Comparison of ENCODE assay signal across 8 mouse cellular contexts in genomic region chr3:151837749-151838148, GRCm38 (mm10). TPM values are rescaled to one million over a fixed set of nuclear protein-coding genes. Genes with fewer than 3 reads are reported as not detected.
A peak's percentile ranks its signal among the peaks of the same experiment; 100 is the strongest.
DNase-seq lines count a peak whose midpoint lies in the region; ATAC-seq lines count a peak whose summit lies in the region.

No protein-coding gene starts in this region.

- H3K4me2 ChIP-seq in heart, embryonic 15.5 days, result peak overlapping the region; percentile 95
- peak overlapping the region; percentile 80 for H3K4me2 ChIP-seq in embryonic facial prominence, embryonic 13.5 days
- peak overlapping the region; percentile 94 for H3K4me2 ChIP-seq in intestine, embryonic 14.5 days (ENCODE audit: low read length)
- H3K4me2 ChIP-seq in midbrain, embryonic 16.5 days (ENCODE audit: low read length), result peak overlapping the region; percentile 72

- H3K9ac ChIP-seq in heart, embryonic 15.5 days, result no peak overlapping the region
- H3K9ac ChIP-seq in embryonic facial prominence, embryonic 13.5 days, result peak overlapping the region; percentile 75
- H3K9ac ChIP-seq in intestine, embryonic 14.5 days (ENCODE audit: low read length), result peak overlapping the region; percentile 50; the same call in 1 of the 2 replicates
- no peak overlapping the region; the same call in 1 of the 2 replicates for H3K9ac ChIP-seq in midbrain, embryonic 16.5 days (ENCODE audit: low read depth, low read length)

- no peaks in the 10 kb centered on the region for H3K9me3 ChIP-seq in heart, embryonic 15.5 days (replicated peaks)
- H3K9me3 ChIP-seq in embryonic facial prominence, embryonic 13.5 days, result no peaks in the 10 kb centered on the region
- no peaks in the 10 kb centered on the region for H3K9me3 ChIP-seq in intestine, embryonic 14.5 days (ENCODE audit: control insufficient read depth, low read length)
- H3K9me3 ChIP-seq in midbrain, embryonic 16.5 days (replicated peaks; ENCODE audit: control insufficient read depth, low read length, poor library complexity, severe bottlenecking), result no peaks in the 10 kb centered on the region

- no peak for DNase-seq in heart, adult 18-20 months
- DNase-seq in intestine, embryonic 14.5 days (ENCODE audit: low spot score), result no peak
- DNase-seq in cerebellum, adult 18-20 months, result no peak
- no peak for DNase-seq in thymus, postnatal 4 days
- no peak for DNase-seq in ovary, postnatal 14 days (ENCODE audit: low spot score)

- 59% methylated on average over 9 of the region's 9 CpGs for WGBS in heart, embryonic 15.5 days
- WGBS in embryonic facial prominence, embryonic 13.5 days, result 37% methylated on average over 9 of the region's 9 CpGs
- WGBS in intestine, embryonic 14.5 days, result 54% methylated on average over 9 of the region's 9 CpGs
- WGBS in midbrain, embryonic 16.5 days, result 37% methylated on average over 9 of the region's 9 CpGs

- no peaks in the 10 kb centered on the region for H3K36me3 ChIP-seq in heart, embryonic 15.5 days
- H3K36me3 ChIP-seq in embryonic facial prominence, embryonic 13.5 days, result no peaks in the 10 kb centered on the region
- H3K36me3 ChIP-seq in intestine, embryonic 14.5 days (ENCODE audit: control insufficient read depth, insufficient read depth, low read length), result no peaks in the 10 kb centered on the region
- no peaks in the 10 kb centered on the region for H3K36me3 ChIP-seq in midbrain, embryonic 16.5 days (ENCODE audit: control insufficient read depth, insufficient read depth, low read length)

- peaks cover 8% of the 10 kb centered on the region; the same call in 1 of the 2 replicates for H3K27me3 ChIP-seq in heart, embryonic 15.5 days
- peaks cover 29% of the 10 kb centered on the region for H3K27me3 ChIP-seq in embryonic facial prominence, embryonic 13.5 days
- peaks cover 10% of the 10 kb centered on the region; the same call in 1 of the 2 replicates for H3K27me3 ChIP-seq in intestine, embryonic 14.5 days (replicated peaks; ENCODE audit: control insufficient read depth, insufficient read depth, low read length)
- no peaks in the 10 kb centered on the region for H3K27me3 ChIP-seq in midbrain, embryonic 16.5 days (ENCODE audit: control insufficient read depth, insufficient read depth, low read depth, low read length)

- H3K27ac ChIP-seq in heart, embryonic 15.5 days, result no peak overlapping the region
- peak overlapping the region; percentile 55; the same call in 1 of the 2 replicates for H3K27ac ChIP-seq in embryonic facial prominence, embryonic 13.5 days
- no peak overlapping the region for H3K27ac ChIP-seq in intestine, embryonic 14.5 days (ENCODE audit: low read depth)
- H3K27ac ChIP-seq in midbrain, embryonic 16.5 days (ENCODE audit: low read length), result no peak overlapping the region

- H3K4me1 ChIP-seq in heart, embryonic 15.5 days (replicated peaks), result peaks cover 8% of the 10 kb centered on the region; the same call in 1 of the 2 replicates
- peaks cover 17% of the 10 kb centered on the region for H3K4me1 ChIP-seq in embryonic facial prominence, embryonic 13.5 days
- peaks cover 8% of the 10 kb centered on the region; the same call in 1 of the 2 replicates for H3K4me1 ChIP-seq in intestine, embryonic 14.5 days (replicated peaks; ENCODE audit: control insufficient read depth, insufficient read depth, low read length)
- no peaks in the 10 kb centered on the region; the same call in 1 of the 2 replicates for H3K4me1 ChIP-seq in midbrain, embryonic 16.5 days (ENCODE audit: control insufficient read depth, insufficient read depth, low read length)

- peak overlapping the region; percentile 60 for H3K4me3 ChIP-seq in heart, embryonic 15.5 days
- peak overlapping the region; percentile 54 for H3K4me3 ChIP-seq in embryonic facial prominence, embryonic 13.5 days
- H3K4me3 ChIP-seq in intestine, embryonic 14.5 days (ENCODE audit: low read depth, low read length), result peak overlapping the region; percentile 33
- peak overlapping the region; percentile 50 for H3K4me3 ChIP-seq in midbrain, embryonic 16.5 days (ENCODE audit: low read depth, low read length)

- no peak for ATAC-seq in heart, embryonic 15.5 days (replicated peaks; ENCODE audit: insufficient number of reproducible peaks, insufficient read depth, low FRiP score, low read depth)
- no peak for ATAC-seq in embryonic facial prominence, embryonic 13.5 days (ENCODE audit: insufficient number of reproducible peaks, insufficient read depth, low FRiP score, low TSS enrichment, low read depth)
- ATAC-seq in intestine, embryonic 14.5 days (replicated peaks; ENCODE audit: low FRiP score, low TSS enrichment, low read depth), result no peak
- ATAC-seq in midbrain, embryonic 16.5 days, result peak; percentile 8; the same call in 1 of the 2 replicates

RNA-seq across cellular contexts. Expression of gene Ptgfr, which starts 0.3 kb away (rescaled TPM):
- polyA plus RNA-seq in heart, embryonic 15.5 days (2015; fragmentation: Nextera tagmentation; extraction: Ambion mirVana), result 1.2 and 1.3 TPM in 2 replicates
- 1 to 10 TPM; 3.7 to 4.2 TPM for total RNA-seq in heart, adult 18-20 months (2021)
- polyA plus RNA-seq in embryonic facial prominence, embryonic 13.5 days (2015; fragmentation: Nextera tagmentation; extraction: Ambion mirVana), result 11.0 and 12.9 TPM in 2 replicates
- 0.42 and 0.89 TPM in 2 replicates for polyA plus RNA-seq in intestine, embryonic 14.5 days (2014; fragmentation: Nextera tagmentation; extraction: Ambion mirVana)
- 0.60 and 1.0 TPM in 2 replicates for polyA plus RNA-seq in midbrain, embryonic 16.5 days (2015; fragmentation: Nextera tagmentation; extraction: Ambion mirVana)

Comparison
In these comparisons a context has a peak if more than half of its experiments do, and no peak if none do; other contexts are left out.
1. H3K9ac ChIP-seq: peak in embryonic facial prominence, embryonic 13.5 days (single experiment) and intestine, embryonic 14.5 days (single experiment); none in heart, embryonic 15.5 days (single experiment) and midbrain, embryonic 16.5 days (single experiment).
2. Peak in every context shown above with its lines, with median percentiles within 50 percentile points of each other: H3K4me2 ChIP-seq and H3K4me3 ChIP-seq.